In genomic region chr16:14059118-14059854, GRCm38 (mm10) we compare ENCODE assay signal across 21 mouse cellular contexts.
DNase-seq lines count a peak whose midpoint lies in the region; ATAC-seq and TF ChIP-seq lines count a peak whose summit lies in the region.
"Had no signal": no experiment of that assay in that cellular context is flagged by ENCODE, and none has a peak within 500 bp of the region (broad histone marks: within the 10 kb centered on the region; RNA-seq: fewer than 3 reads in every experiment).

No protein-coding gene starts in this region.

- dilution Hi-C loops in CH12.LX (cut with MboI; ENCODE audit: extremely low pct_ligation_motif_present, extremely low pct_unique_long_range_greater_than_20kb, low sequenced_read_pairs), result no loop called here

- DNase-seq in liver, adult 2 months (ENCODE audit: extremely low read depth, low read depth, low spot score), result peak; percentile 65
- no peak for DNase-seq in liver
- no peak for DNase-seq in CH12.LX (ENCODE audit: extremely low read depth)
- no peak for DNase-seq in frontal cortex, postnatal 25 days (ENCODE audit: low spot score in 2 of 2)
- DNase-seq in heart, adult 9 months (ENCODE audit: low spot score in 2 of 2), result no peak
- DNase-seq: adrenal gland, adult 8-10 months; adrenal gland, postnatal 14 days; adrenal gland, postnatal 36 days; cerebellum, adult 11-12 months; cerebellum, adult 2 months; cerebellum, adult 9-10 months; cerebellum, postnatal 10 days; cerebellum, postnatal 25 days had no signal

- H3K9me3 ChIP-seq in CH12.LX (replicated peaks; ENCODE audit: low read length), result no peaks in the 10 kb centered on the region
- no peaks in the 10 kb centered on the region for H3K9me3 ChIP-seq in intestine, embryonic 15.5 days
- no peaks in the 10 kb centered on the region for H3K9me3 ChIP-seq in intestine, postnatal 0 days (ENCODE audit: control insufficient read depth)
- H3K9me3 ChIP-seq: embryonic facial prominence, embryonic 10.5 days; embryonic facial prominence, embryonic 12.5 days; G1E had no signal

- TF ChIP-seq EP300 in CH12.LX (IDR thresholded peaks at IDR 0.05; ENCODE audit: low read length), result no peak

- H3K4me1 ChIP-seq in liver, adult 2 months (ENCODE audit: control insufficient read depth, insufficient read depth, low read length), result peaks cover 8% of the 10 kb centered on the region; the same call in 1 of the 2 replicates
- no peaks in the 10 kb centered on the region for H3K4me1 ChIP-seq in CH12.LX (ENCODE audit: control insufficient read depth in 1 of 2, insufficient read depth in 2 of 2)
- no peaks in the 10 kb centered on the region for H3K4me1 ChIP-seq in intestine, embryonic 15.5 days (replicated peaks)
- peaks cover 4% of the 10 kb centered on the region; the same call in 1 of the 2 replicates for H3K4me1 ChIP-seq in intestine, postnatal 0 days (replicated peaks; ENCODE audit: control insufficient read depth, insufficient read depth, low read length)
- H3K4me1 ChIP-seq: embryonic facial prominence, embryonic 12.5 days had no signal

- no peaks in the 10 kb centered on the region for H3K27me3 ChIP-seq in liver, adult 2 months (ENCODE audit: control insufficient read depth, insufficient read depth, low read length)
- no peaks in the 10 kb centered on the region for H3K27me3 ChIP-seq in CH12.LX (replicated peaks)
- H3K27me3 ChIP-seq in intestine, embryonic 15.5 days (replicated peaks), result no peaks in the 10 kb centered on the region
- H3K27me3 ChIP-seq in intestine, postnatal 0 days (replicated peaks; ENCODE audit: control insufficient read depth, insufficient read depth, low read length), result no peaks in the 10 kb centered on the region
- H3K27me3 ChIP-seq: embryonic facial prominence, embryonic 12.5 days; Patski had no signal

- in situ Hi-C loops in CH12.LX (cut with MboI; ENCODE audit: low pct_ligation_motif_present, low pct_unique_long_range_greater_than_20kb, low sequenced_read_pairs), result no loop called here

- H3K9ac ChIP-seq in liver, adult 2 months (ENCODE audit: low read depth, low read length), result no peak overlapping the region
- no peak overlapping the region for H3K9ac ChIP-seq in CH12.LX (ENCODE audit: insufficient read depth, low read depth)
- H3K9ac ChIP-seq in intestine, embryonic 15.5 days, result no peak overlapping the region
- no peak overlapping the region for H3K9ac ChIP-seq in intestine, postnatal 0 days (ENCODE audit: low read depth, low read length)
- H3K9ac ChIP-seq: embryonic facial prominence, embryonic 12.5 days; forebrain, postnatal 0 days had no signal

- ATAC-seq in intestine, embryonic 15.5 days, result peak; percentile 69
- ATAC-seq in intestine, postnatal 0 days, result peak; percentile 72
- ATAC-seq: activated CD4-positive, CD25-positive, alpha-beta regulatory T cell, adult 4 months; Patski had no signal

- H3K27ac ChIP-seq in liver, adult 2 months (replicated peaks; ENCODE audit: insufficient read depth, low read depth, low read length), result no peak overlapping the region
- H3K27ac ChIP-seq in CH12.LX (ENCODE audit: insufficient read depth, low read depth), result no peak overlapping the region
- no peak overlapping the region for H3K27ac ChIP-seq in intestine, embryonic 15.5 days
- no peak overlapping the region for H3K27ac ChIP-seq in intestine, postnatal 0 days (ENCODE audit: low read depth, low read length)
- H3K27ac ChIP-seq: embryonic facial prominence, embryonic 10.5 days; embryonic facial prominence, embryonic 12.5 days had no signal

- no peak for TF ChIP-seq POLR2A in liver, adult 2 months (IDR thresholded peaks at IDR 0.05; ENCODE audit: extremely low read depth, insufficient read depth, low read length)
- no peak for TF ChIP-seq POLR2A in CH12.LX (IDR thresholded peaks at IDR 0.05; ENCODE audit: low read depth, low read length)

- H3K4me2 ChIP-seq in CH12.LX (ENCODE audit: insufficient read depth, low read depth, poor library complexity, severe bottlenecking), result no peak overlapping the region
- H3K4me2 ChIP-seq in intestine, embryonic 15.5 days (replicated peaks), result no peak overlapping the region
- H3K4me2 ChIP-seq in intestine, postnatal 0 days (replicated peaks; ENCODE audit: low read depth), result no peak overlapping the region
- H3K4me2 ChIP-seq: embryonic facial prominence, embryonic 12.5 days had no signal

- no peaks in the 10 kb centered on the region for H3K36me3 ChIP-seq in liver, adult 2 months (ENCODE audit: control insufficient read depth, insufficient read depth, low read length)
- no peaks in the 10 kb centered on the region for H3K36me3 ChIP-seq in CH12.LX (replicated peaks in 1 of 2; ENCODE audit: control insufficient read depth in 1 of 2, insufficient read depth in 1 of 2, low read length in 1 of 2)
- H3K36me3 ChIP-seq in intestine, embryonic 15.5 days, result no peaks in the 10 kb centered on the region
- no peaks in the 10 kb centered on the region for H3K36me3 ChIP-seq in intestine, postnatal 0 days (ENCODE audit: control insufficient read depth, insufficient read depth)
- H3K36me3 ChIP-seq: embryonic facial prominence, embryonic 10.5 days; embryonic facial prominence, embryonic 12.5 days; G1E had no signal

- H3K79me2 ChIP-seq in liver, adult 2 months (ENCODE audit: control insufficient read depth, insufficient read depth, low read length), result no peaks in the 10 kb centered on the region
- H3K79me2 ChIP-seq in CH12.LX (replicated peaks; ENCODE audit: control insufficient read depth, extremely low read depth, insufficient read depth, poor library complexity, severe bottlenecking), result no peaks in the 10 kb centered on the region

- H3K4me3 ChIP-seq in liver, adult 2 months (ENCODE audit: insufficient read depth, low read depth, low read length), result no peak overlapping the region
- no peak overlapping the region for H3K4me3 ChIP-seq in CH12.LX (replicated peaks in 1 of 3; ENCODE audit: low read depth in 2 of 3, low read length in 2 of 3, poor library complexity in 1 of 3)
- H3K4me3 ChIP-seq in intestine, embryonic 15.5 days (replicated peaks), result no peak overlapping the region
- H3K4me3 ChIP-seq in intestine, postnatal 0 days (ENCODE audit: low read depth, low read length), result no peak overlapping the region
- H3K4me3 ChIP-seq: embryonic facial prominence, embryonic 10.5 days; embryonic facial prominence, embryonic 12.5 days had no signal

- WGBS in liver, adult 2 months, result 5% methylated on average over 1 of the region's 1 CpGs
- 22% methylated on average over 1 of the region's 1 CpGs for WGBS in intestine, embryonic 15.5 days
- WGBS in intestine, postnatal 0 days, result 20% methylated on average over 1 of the region's 1 CpGs

- no peak for TF ChIP-seq RAD21 in CH12.LX (IDR thresholded peaks at IDR 0.05; ENCODE audit: low read depth, low read length)

- no peak for TF ChIP-seq CTCF in liver, adult 2 months (IDR thresholded peaks at IDR 0.05; ENCODE audit: low read depth, low read length)
- TF ChIP-seq CTCF in CH12.LX (conservative IDR thresholded peaks at IDR 0.05 in 1 of 2, IDR thresholded peaks at IDR 0.05 in 1 of 2; ENCODE audit: low read depth in 2 of 2, low read length in 2 of 2), result no peak
- no peak for TF ChIP-seq CTCF in intestine, postnatal 0 days (IDR thresholded peaks at IDR 0.05; ENCODE audit: low read depth)

TF ChIP-seq in CH12.LX, 34 proteins besides CTCF, POLR2A, EP300 and RAD21:
- TF ChIP-seq ZNF384 (IDR thresholded peaks at IDR 0.05; ENCODE audit: low read depth, low read length) (0 out of 2 replicates have a peak, but pooled peaks have one; percentile 8), SMC3 (IDR thresholded peaks at IDR 0.05; ENCODE audit: low read depth, low read length) (no peak)
